Mouse (Mus musculus) kidney, postnatal 0 days (tissue): ENCODE results near the gene Ssc4d. TPM values are rescaled to one million over a fixed set of nuclear protein-coding genes. Genes with fewer than 3 reads are reported as not detected.

Experiments used
- ATAC-seq: fragments of 200-750 bp; cut with Nextera tagmentation; replicated peaks from 2 replicates; pipeline ENCODE4 v1.8.0; 2017; ENCODE audit warnings: low read depth, moderate number of reproducible peaks, moderate TSS enrichment, moderate library complexity; ENCODE audit not compliant: low FRiP score
- DNase-seq: peaks from one replicate; pipeline ENCODE4 v3.0.0-alpha.2; 2016; ENCODE audit warnings: low spot score
- H3K27ac ChIP-seq: fragments of 300-500 bp; sonication (generic); 2 replicates; pipeline ENCODE4 v1.5.1; 2014; ENCODE audit warnings: mild to moderate bottlenecking
- H3K27me3 ChIP-seq: fragments of 300-500 bp; sonication (generic); 2 replicates; pipeline ENCODE4 v1.6.1; 2014; ENCODE audit warnings: low read length, mixed read lengths; ENCODE audit not compliant: insufficient read depth
- H3K36me3 ChIP-seq: fragments of 300-500 bp; sonication (generic); 2 replicates; pipeline ENCODE4 v1.6.1; 2014; ENCODE audit warnings: low read length, mixed read lengths; ENCODE audit not compliant: insufficient read depth
- H3K4me1 ChIP-seq: fragments of 300-500 bp; sonication (generic); replicated peaks from 2 replicates; pipeline ENCODE4 v1.6.1; 2014; ENCODE audit warnings: antibody characterized with exemption, low read length, mixed read lengths; ENCODE audit not compliant: insufficient read depth
- H3K4me2 ChIP-seq: fragments of 300-500 bp; sonication (generic); 2 replicates; pipeline ENCODE4 v1.6.1; 2014; ENCODE audit warnings: mild to moderate bottlenecking, low read length, moderate library complexity, mixed read lengths
- H3K4me3 ChIP-seq: fragments of 300-500 bp; sonication (generic); replicated peaks from 2 replicates; pipeline ENCODE4 v1.5.1; 2014; ENCODE audit warnings: low read depth, low read length
- H3K9ac ChIP-seq: fragments of 300-500 bp; sonication (generic); 2 replicates; pipeline ENCODE4 v1.6.1; 2014; ENCODE audit warnings: low read depth, low read length
- H3K9me3 ChIP-seq: fragments of 300-500 bp; sonication (generic); replicated peaks from 2 replicates; pipeline ENCODE4 v1.6.1; 2016; ENCODE audit warnings: low read length, inconsistent platforms, mixed read lengths
- CTCF ChIP-seq: IDR thresholded peaks from 2 replicates; pipeline ENCODE4 v1.5.1; 2016; ENCODE audit warnings: antibody characterized with exemption, low read depth, mild to moderate bottlenecking, moderate library complexity
- WGBS: fragments of 180-500 bp; shearing (Covaris S2); extraction: QIAGEN DNeasy Blood & Tissue Kit; methylation state at CpG from one replicate; pipeline ENCODE4 v1.1.7; 2014; 5-methylcytosine and 5-hydroxymethylcytosine counted together
- polyA plus RNA-seq: library from polyadenylated mRNA; unstranded; fragments of >200 nt; fragmentation: Nextera tagmentation; extraction: Ambion mirVana; gene quantifications from 2 replicates; pipeline ENCODE4 v1.2.1, GENCODE M21; 2015

Gene Ssc4d
- polyA plus RNA-seq, 1 experiment from 2014 or later: 7.5 TPM

- WGBS: 56% methylated on average over 10 of the region's 10 CpGs
- TF ChIP-seq CTCF: no peak
- H3K27me3 ChIP-seq: no peaks in the 10 kb centered on the region
- peaks cover 11% of the 10 kb centered on the region for H3K4me1 ChIP-seq
- H3K9ac ChIP-seq: no peak overlapping the region
- H3K9me3 ChIP-seq: no peaks in the 10 kb centered on the region
- no peak overlapping the region for H3K4me2 ChIP-seq
- H3K27ac ChIP-seq: peak overlapping the region; percentile 77
- no peak overlapping the region for H3K4me3 ChIP-seq
- H3K36me3 ChIP-seq: peaks cover 18% of the 10 kb centered on the region; the same call in 1 of the 2 replicates
- ATAC-seq (peak; percentile 88), DNase-seq (peak; percentile 67)
Observed at GRCm38 (mm10) chr5:136014877-136015276, 40.5 kb upstream of the Ssc4d start.

GRCm38 (mm10) chr5:136007745-136008144 is 33.4 kb upstream of the Ssc4d start:
- H3K4me3 ChIP-seq: no peak overlapping the region
- H3K36me3 ChIP-seq: peaks cover 17% of the 10 kb centered on the region; the same call in 1 of the 2 replicates
- no peak overlapping the region for H3K4me2 ChIP-seq
- ATAC-seq (no peak), DNase-seq (no peak)
- H3K27me3 ChIP-seq: no peaks in the 10 kb centered on the region
- no peak overlapping the region for H3K27ac ChIP-seq
- WGBS: 64% methylated on average over 7 of the region's 7 CpGs
- H3K9ac ChIP-seq: no peak overlapping the region
- H3K9me3 ChIP-seq: no peaks in the 10 kb centered on the region
- H3K4me1 ChIP-seq: no peaks in the 10 kb centered on the region; the same call in 1 of the 2 replicates
- TF ChIP-seq CTCF: no peak

- WGBS: 46% methylated on average over 4 of the region's 4 CpGs
- Histone ChIP-seq H3K4me2 (no peak overlapping the region), H3K4me1 (no peaks in the 10 kb centered on the region; the same call in 1 of the 2 replicates), H3K9me3 (no peaks in the 10 kb centered on the region), H3K36me3 (0 out of 2 replicates have a peak, but pooled peaks cover 3% of the 10 kb centered on the region), H3K9ac (no peak overlapping the region), H3K27me3 (no peaks in the 10 kb centered on the region), H3K27ac (no peak overlapping the region), H3K4me3 (no peak overlapping the region)
- ATAC-seq: no peak
- DNase-seq: no peak
- TF ChIP-seq CTCF: no peak
Observed at GRCm38 (mm10) chr5:136004537-136004936, 30.2 kb upstream of the Ssc4d start.

GRCm38 (mm10) chr5:136002751-136003151 is 28.4 kb upstream of the Ssc4d start:
- no peak overlapping the region for H3K9ac ChIP-seq
- H3K27me3 ChIP-seq: no peaks in the 10 kb centered on the region
- DNase-seq (no peak), ATAC-seq (no peak)
- no peak overlapping the region for H3K4me2 ChIP-seq
- H3K27ac ChIP-seq: no peak overlapping the region; the same call in 1 of the 2 replicates
- 26% methylated on average over 3 of the region's 3 CpGs for WGBS
- no peak for TF ChIP-seq CTCF
- no peak overlapping the region for H3K4me3 ChIP-seq
- H3K9me3 ChIP-seq: no peaks in the 10 kb centered on the region
- H3K4me1 ChIP-seq: no peaks in the 10 kb centered on the region; the same call in 1 of the 2 replicates
- peaks cover 14% of the 10 kb centered on the region for H3K36me3 ChIP-seq

GRCm38 (mm10) chr5:136002325-136002724 is 28.0 kb upstream of the Ssc4d start:
- no peak for DNase-seq
- Histone ChIP-seq H3K27me3 (no peaks in the 10 kb centered on the region), H3K4me3 (no peak overlapping the region), H3K9ac (no peak overlapping the region), H3K36me3 (peaks cover 18% of the 10 kb centered on the region), H3K4me2 (no peak overlapping the region), H3K4me1 (no peaks in the 10 kb centered on the region; the same call in 1 of the 2 replicates), H3K9me3 (no peaks in the 10 kb centered on the region), H3K27ac (no peak overlapping the region)
- no peak for ATAC-seq
- TF ChIP-seq CTCF: no peak
- WGBS: 54% methylated on average over 2 of the region's 2 CpGs

- Histone ChIP-seq H3K4me1 (no peaks in the 10 kb centered on the region; the same call in 1 of the 2 replicates), H3K9me3 (no peaks in the 10 kb centered on the region), H3K27ac (no peak overlapping the region), H3K9ac (no peak overlapping the region), H3K36me3 (peaks cover 21% of the 10 kb centered on the region), H3K27me3 (no peaks in the 10 kb centered on the region), H3K4me2 (no peak overlapping the region), H3K4me3 (no peak overlapping the region)
- TF ChIP-seq CTCF: no peak
- ATAC-seq (no peak), DNase-seq (no peak)
- WGBS: 95% methylated on average over 6 of the region's 6 CpGs
Observed at GRCm38 (mm10) chr5:136001222-136001621, 26.9 kb upstream of the Ssc4d start.

- WGBS: 90% methylated on average over 8 of the region's 8 CpGs
- no peaks in the 10 kb centered on the region for H3K9me3 ChIP-seq
- no peak overlapping the region for H3K4me3 ChIP-seq
- no peak overlapping the region for H3K27ac ChIP-seq
- H3K27me3 ChIP-seq: no peaks in the 10 kb centered on the region
- ATAC-seq: no peak
- 0 out of 2 replicates have a peak overlapping the region, but pooled peaks have one; percentile 31 for H3K9ac ChIP-seq
- H3K4me1 ChIP-seq: no peaks in the 10 kb centered on the region
- peak overlapping the region; percentile 84; the same call in 1 of the 2 replicates for H3K4me2 ChIP-seq
- DNase-seq: no peak
- TF ChIP-seq CTCF: no peak
- H3K36me3 ChIP-seq: peaks cover 21% of the 10 kb centered on the region
Observed at GRCm38 (mm10) chr5:135996162-135996561, 21.8 kb upstream of the Ssc4d start.
